Mouse (Mus musculus): ENCODE measurements around the gene Fmnl2.

Gene Fmnl2

DNA sequence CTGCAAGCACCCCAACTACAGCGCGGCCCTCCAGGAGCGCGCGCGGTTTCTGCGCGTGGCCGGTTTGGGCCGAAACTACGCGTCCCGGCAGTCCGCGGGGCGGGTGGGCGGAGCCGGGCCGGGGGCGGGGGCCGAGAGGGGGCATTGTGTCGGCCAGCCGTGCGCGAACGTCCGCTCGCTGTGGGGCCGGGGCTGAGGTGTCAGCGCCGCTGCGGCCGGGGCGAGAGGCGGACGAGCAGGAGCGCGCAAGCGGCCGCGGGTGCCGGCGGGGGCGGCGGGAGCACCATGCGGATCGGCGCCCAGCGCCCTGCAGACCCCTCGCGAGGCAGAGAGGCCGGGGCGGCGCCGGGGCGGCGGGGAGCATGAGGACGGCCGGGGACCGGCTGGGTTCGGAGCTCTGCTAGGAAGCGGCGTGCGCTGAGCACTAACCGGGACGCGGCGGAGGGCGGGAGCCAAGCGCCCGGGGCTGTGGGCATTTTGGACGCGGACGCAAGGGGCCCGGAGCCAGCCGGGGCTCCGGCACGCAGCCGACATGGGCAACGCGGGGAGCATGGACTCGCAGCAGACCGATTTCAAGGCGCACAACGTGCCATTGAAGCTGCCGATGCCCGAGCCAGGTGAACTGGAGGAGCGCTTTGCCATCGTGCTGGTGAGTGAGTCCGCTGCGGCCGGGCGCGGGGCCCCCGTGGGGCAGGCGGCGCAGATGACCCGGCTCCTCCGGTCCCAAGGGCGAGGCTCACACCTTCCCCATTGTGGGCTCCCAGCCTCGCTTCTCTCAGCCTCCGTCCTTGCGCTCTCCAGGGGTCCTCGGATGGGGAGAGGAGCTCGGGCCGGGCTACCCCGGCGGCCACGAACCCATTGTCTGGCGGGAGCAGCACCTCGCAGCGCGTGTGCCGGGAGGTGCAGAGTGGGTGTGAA, at the start of gene Fmnl2:
Gene Fmnl2 (plus strand): TSS at position 250 of the 918 bp plus-strand sequence.
- DNase-seq, result peak; percentile 78

DNA sequence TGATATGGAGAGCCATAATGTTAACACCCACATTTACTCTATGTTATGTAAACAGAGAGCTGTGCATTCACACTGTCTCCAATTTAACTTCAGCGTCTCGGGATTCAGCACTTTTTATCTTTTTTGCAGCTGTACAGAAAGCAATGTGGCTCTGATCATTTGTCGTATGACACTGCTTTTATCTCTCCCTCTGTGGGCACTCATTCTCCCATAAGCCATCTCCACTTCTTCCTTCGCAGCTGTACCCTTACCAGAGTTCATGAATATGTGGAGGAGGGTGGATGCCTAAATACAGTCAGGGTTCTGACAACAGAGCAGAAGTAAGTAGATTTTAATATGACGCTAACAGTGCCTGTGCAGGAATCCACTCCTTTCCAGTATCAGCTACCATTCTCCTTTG, 47.7 kb upstream of the Fmnl2 start:
- no peak for DNase-seq

DNA sequence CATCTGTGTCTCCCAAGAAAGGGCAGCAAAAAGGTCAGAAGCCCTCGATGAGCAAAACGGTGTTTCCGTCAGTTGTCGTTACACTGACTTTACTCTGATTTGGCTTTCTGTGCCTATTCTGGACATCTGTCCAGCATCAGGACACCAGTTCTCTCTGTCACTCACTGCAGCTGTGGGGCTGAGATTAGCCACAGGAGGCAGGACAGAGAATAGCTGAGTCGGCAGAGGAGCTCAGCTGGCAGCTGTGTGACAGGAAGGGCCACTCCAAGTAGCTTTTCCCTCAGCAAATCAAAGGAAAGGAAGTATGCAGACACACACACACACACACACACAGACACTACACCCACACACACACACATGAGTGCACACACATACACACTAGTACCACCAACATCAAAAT, 46.0 kb upstream of the Fmnl2 start:
- no peak for DNase-seq

DNA sequence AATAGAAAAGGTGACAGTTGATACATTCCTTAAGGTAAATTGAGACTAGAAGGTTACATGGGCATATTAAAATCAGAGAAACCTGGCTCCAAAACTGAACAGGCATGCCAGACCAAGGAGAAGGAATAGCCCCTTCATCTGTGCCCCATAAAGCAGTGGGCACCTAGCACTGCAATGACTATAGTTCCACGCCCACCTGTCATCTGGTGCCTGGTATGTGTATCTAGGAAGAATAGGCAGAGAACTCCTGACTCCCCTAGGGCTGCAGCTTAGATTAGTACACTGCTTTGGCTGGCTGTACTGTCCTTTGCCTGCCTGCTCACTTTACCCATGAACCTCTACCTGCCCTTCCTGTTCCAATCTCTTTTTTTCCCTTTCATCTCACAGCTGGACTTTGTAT, 40.3 kb upstream of the Fmnl2 start:
- no peak for DNase-seq

DNA sequence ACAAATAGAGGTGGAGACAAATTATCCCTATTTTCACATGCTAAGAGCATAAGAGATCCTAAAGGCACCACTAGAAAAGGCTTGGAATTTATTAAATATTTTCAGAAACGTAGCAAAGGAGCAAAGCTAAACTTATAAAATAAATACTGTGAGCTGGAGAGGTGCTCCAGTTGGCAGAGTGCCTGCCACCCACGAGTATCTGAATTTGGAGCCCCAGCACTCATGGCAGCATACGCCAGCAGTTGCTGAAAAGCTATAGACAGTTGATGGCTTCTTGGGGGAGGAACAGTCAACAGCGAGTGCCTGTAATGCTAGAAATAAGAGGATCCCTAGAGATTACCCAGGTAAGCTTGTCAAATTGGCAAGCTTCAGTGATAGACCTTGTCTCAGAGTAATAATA, 38.7 kb upstream of the Fmnl2 start:
- no peak for DNase-seq

DNA sequence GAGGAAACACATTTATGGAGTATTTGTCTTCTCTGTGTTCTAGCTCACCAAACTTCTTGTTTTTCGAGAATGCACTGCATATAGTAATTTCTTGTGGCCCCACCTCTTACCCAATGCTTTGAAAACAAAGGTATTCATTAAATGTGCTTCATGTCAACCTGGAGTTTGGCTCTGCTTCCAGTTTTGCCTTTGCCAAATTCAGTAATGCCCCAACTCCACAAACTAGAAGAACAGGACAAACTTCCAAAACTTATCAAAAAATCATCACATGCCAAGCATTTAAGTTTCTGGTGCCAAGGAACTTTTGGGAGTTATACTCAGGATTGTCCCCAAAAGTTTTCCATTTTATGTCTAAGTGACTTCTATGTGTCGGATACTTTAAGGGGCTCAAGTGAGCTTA, 35.4 kb upstream of the Fmnl2 start:
- no peak for DNase-seq

DNA sequence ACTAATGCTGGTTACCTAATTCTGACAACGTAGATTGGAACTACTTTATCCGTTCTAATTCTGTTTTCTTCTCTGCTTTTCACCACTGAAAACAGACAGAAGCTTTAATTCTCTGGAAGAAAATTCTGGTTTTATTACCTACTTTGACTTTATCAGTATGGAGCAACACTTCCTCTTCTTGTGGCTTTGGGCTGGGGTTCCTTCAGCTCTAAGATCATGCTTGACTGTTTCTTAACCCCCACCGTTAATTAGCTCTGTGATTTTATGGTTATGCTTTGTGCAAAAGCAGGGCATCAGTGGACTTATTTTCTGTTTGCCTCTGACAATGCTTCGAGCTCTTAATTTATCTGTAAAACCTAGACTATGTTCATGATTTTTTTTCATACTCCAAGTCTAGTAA, 29.6 kb upstream of the Fmnl2 start:
- DNase-seq, result no peak

DNA sequence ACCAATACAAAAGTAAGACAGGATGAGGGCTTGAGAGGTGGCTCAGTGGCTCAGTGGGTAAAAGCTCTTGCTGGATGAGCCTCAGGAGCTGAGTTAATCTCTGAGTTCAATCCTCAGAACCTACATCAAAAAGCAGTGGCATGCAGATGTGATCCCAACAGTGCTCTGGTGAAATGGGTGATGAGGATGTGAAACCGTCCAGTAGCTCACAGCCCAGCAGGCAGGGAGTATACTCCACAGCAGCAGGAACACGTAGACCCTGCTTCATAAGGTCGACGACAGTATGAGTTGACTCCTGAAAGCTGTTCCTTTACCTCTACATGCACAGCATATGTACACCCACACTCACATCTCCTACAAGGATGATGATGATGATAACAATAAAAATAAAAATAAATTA, 27.1 kb upstream of the Fmnl2 start:
- DNase-seq, result no peak

DNA sequence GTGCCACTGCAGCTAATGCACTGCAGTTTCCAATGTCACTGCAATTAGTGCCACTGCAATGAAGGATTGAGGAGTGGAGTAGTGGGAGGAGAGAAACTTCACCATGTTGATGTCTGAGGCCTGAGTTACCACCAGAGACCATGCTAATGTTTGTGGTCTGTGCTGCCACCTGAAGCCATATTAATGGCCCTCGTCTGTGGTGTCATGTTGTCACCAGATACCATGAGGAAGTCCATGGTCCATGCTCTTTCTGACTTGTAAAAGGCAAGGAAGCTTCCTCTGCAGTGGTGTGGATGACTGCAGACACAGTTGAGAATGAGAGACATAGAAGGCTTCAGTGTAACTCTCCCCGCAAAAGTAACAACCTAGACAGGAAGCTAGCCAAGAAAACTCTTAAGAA, 26.1 kb upstream of the Fmnl2 start:
- no peak for DNase-seq

DNA sequence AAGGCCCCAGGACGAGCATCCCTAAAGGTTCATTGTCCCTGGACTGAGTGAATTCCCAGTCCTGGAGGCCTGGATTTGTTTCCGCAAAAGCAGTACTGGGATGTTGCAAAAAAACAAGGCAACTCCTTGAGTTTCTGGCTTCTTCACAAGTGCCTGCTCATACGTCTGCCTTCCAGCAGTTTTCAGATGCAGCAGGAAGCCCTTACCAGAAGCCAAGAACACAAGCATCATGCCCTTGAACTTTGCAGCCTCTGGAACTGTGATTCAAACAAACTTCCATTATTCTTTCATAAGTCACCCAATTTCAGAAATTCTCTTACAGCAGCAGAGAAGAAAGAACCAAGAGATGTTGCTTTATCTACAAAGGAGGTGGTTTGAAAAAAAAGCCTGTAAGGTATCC, 21.9 kb upstream of the Fmnl2 start:
- DNase-seq, result no peak

DNA sequence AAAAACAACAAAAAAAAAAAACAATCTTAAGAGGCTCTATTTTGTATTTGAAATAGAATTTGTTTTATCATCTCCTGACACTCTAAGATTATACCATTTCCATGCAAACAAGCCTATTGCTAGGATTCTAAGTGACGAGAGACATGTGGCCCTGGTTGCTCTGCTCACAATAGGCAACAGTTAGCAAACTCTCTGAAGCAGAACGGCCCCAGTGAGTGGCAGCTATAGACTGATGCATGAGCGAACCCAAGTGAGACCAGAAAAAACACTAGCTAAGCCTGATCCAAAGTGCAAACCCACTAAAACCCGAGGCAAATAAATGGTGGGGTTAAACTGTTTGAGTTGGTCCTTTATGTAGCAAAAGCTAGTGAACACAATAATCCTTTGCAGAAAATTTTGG, 18.6 kb upstream of the Fmnl2 start:
- DNase-seq, result no peak

DNA sequence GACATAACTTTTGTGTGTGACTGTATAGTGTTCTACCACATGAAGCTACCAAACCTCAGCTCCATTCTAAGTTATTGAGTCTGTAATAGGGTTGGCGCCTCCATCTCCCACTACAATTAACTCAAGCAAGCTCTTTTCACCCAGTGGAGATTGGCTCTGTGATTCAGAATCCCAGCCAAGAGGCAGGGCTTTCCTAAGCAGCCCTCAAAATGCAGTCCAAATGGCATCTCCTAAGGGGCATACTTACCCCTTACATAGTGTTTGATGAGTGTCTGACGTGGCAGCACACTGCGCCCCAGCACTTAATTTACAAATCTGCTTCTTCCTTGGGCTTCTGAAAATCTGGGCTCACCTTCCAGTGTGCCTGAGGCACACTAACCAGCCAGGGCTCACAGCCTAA, 17.8 kb upstream of the Fmnl2 start:
- DNase-seq, result no peak

DNA sequence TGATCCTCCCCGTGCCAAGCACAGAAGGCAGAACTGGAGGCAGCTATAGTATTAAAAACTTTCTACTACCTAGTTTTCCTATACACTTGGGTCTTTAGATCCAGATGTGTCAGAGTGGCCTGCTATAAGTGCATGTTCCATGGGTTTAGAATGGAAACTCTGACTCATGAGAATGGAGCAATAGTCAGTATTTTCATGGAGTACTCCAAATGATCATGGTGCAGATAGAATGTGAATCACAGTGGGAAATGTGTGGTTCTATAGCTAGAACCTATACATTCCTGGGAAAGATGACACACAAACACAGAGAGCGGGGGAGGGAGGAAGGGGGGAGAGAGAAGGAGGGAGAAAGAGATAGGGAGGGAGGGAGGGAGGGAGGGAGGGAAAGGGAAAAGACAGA, 13.8 kb upstream of the Fmnl2 start:
- DNase-seq, result no peak

DNA sequence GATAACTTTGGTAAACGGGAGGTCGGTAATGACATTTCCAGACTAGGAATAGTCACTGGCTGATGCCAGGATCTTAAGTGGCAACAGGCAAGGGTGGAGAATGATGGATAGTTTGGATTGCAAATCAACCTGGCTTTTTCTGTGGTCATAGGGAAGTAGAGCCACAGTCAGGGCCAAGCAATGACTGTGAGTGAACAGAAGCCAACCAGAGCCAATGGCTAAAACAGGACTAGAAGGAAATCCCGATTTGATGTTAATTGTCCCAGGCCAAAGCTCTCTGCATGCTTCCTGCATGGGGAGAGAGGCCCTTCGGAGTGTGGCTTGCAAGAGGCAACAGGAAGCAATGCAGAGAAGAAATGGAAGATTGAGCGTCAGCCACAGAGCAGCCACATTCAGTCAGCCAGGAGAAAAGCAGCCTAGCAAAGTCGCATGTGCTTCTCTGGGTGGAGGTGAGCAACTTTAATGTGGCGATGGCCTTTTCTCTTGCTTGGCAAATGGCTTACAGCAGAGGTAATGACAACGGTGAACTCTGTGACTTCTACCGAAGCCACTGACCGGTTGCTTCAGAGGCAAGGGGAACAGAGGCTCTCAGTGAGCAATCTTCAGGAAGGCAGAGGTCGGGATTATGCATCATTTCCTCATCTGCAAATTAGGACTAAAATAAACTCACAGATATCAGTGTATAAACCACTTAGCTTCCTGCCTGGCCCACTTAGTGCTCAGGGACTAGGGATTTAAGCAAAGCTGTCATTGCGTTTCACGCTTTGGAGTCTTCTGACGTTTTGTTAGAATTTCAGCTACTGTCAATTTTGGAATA, 12.5 kb upstream of the Fmnl2 start:
- DNase-seq, result no peak

DNA sequence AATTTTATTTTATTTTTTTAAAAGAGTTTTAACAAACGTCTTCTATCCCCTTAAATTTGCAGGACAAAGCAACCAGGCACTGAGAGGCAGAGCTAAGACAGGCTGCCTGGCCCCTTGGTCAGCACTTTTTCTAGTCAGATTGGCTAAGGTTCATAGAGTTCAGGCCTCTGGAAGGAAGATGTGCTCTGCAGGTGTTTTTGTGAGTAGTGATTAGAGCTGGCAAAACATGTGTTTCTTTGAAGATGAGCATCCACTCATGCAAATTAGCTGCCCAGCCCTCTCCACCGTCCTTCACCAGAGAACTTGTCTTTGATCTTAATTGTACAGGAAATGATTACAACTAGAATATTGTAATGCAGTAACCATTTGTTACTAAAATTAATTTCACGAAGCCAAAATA, 11.2 kb upstream of the Fmnl2 start:
- DNase-seq, result no peak

DNA sequence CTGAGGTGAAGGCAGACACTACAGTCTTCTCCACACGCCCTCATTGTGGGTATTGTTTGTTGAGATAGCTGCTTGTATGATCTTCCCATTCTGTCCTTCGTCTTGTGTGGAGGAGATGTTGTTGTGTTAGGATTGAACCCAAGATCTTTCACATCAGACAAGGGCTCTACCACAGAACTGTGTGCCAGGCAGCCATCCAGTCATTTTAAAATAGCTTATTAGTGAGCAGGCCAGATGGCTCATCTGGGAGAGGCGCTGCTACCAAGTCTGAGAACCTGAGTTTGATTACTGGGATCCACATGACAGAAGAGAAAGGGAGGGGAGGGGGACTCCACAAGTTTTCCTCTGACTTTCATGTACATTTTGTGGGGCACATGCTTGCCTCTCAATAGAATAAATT, 8.6 kb upstream of the Fmnl2 start:
- no peak for DNase-seq

DNA sequence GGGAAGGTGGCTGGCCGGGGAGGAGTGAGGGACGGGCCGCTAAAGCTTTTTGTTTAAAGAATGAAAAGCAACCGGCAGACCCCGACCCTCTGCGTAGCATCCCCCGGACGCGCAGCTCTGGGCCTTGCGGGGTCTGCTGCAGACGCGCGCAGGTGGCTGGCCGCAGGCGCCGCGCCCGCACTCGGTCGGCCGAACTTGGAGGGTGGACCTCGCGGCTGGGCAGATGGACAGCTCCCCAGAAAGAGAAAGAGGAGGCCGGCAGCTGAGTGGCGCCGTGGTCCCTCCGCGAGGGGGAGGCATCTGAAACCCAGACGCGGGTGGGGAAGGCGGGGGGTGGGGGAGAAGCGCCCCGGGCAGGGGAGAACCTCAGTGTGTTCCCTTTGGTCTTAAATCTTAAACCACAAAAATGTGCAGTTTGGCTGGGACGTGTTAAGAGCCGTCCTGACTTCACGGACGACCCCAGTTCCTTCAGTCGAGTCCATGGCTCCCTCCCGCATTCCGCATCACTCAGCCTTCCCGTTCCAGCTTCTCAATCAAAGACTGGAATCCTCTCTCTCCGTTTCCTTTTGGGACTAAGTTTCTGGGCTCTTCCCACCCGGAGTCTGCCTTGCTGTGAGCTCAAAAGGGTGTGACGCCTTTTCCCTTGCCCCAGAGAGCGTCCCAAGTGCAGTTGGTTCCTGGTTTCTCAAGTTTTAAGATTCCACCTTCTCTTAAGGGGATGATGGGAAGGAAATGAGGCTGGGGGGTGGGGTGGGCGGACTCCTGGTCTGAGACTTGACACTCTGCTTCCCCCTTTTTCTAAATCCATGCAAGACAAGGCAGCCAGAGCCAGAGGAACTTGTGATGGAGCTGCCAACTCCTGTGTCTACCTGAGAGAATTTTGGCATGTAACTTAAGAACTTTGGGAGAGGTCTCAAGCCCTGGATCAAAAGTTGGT, 1.1 kb downstream of the Fmnl2 start:
- peak; percentile 61 for DNase-seq

DNA sequence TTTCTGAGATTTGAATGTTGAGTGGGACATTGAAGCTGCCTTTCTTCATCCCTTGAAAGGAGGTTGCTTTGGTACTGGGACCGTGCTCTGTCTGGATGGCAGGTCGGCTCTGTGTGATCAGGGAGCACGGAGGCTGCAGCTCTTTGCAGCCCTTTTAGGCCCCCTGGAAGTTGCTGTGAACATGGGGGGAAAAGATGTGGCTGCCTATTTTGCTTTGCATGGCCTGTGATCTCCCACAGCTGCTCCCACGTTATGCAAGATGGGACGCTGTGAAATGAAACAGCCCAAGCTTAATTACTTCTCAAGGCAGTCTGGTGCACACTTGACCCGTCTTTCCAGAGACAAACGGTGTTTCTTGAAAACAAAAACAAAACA, 1.8 kb downstream of the Fmnl2 start:
- DNase-seq, result no peak

DNA sequence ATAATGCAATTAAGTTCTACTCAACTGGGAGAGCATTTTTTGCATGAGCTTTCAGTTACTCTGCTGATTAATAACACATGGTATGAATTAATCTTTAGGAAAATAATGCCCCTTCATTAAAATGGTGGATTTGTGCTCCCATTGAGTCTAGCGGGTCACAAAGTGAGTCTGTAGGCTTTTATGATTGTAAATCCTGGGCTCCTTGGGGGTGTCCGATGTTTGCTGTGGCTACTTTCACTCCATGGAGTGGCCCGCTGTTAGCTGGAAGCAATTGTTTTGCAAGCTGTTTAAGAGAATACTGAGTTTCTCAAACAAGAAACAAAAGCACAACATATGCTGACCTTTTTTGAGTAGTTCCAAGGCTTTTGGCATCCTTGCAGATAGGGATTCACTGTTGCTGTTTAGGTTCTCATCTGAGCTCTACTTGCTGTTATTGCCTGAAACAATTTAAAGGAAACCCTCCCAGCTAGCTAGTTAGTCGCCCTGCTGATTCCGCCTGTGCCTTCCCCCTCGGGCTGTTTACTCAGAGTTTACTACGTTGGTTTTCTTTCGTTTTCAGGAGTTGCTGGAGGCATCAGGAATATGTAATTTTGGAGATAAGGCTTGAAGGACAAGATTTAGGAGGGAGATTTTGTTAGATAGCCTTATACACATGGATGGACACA, 2.6 kb downstream of the Fmnl2 start:
- peak; percentile 32 for DNase-seq

DNA sequence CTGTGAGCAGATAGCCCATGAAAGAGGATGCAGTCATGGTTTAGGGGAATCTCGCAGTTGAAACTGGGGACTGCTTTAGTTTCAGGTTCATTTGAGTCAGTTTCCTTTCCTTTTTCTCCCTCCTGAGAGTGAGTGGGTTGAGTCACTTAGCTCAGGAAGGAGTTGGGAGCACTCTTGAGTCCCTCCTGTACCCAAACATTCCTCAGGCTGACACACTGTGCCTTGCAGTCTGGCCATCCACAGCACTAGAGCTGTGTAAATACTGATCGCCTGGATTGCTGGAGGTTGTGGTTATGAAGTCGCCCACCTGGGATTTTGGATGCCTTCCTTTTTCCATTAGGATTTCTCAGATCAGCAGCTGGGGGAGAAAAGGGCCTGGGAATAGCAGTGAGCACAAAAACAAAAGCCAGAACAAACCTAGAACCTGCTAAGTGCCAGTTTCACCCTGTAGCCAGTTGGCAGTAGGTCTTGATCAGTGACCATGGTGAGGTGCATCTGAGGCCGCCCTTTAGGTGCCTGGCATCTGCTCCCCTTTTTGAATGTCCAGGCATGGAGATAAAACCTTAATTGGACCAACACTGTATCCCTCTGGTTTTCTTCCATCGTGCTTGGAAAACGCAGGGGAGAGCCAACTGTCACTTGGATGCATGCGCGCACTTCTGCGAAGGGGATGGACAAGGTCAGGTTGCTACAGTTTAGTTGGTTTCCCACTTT, 4.5 kb downstream of the Fmnl2 start:
- DNase-seq, result peak; percentile 55

DNA sequence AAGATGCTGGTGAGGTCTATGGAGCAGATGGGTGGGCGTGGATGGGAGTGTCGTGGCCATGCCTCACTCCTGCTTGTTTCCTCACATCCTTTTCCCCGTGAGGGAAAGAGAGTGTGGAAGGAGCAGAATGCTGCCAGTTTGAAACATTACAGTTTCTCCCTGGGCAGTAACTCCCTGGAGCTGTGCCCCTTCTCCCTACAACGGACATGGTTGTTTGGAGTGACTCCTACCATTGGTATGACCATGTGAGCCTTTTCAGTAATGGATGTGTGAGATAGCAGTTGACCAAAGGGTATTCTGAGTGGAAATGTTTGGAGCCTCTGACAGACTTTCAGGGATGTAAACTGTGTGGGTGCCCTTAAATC, 5.1 kb downstream of the Fmnl2 start:
- DNase-seq, result no peak

DNA sequence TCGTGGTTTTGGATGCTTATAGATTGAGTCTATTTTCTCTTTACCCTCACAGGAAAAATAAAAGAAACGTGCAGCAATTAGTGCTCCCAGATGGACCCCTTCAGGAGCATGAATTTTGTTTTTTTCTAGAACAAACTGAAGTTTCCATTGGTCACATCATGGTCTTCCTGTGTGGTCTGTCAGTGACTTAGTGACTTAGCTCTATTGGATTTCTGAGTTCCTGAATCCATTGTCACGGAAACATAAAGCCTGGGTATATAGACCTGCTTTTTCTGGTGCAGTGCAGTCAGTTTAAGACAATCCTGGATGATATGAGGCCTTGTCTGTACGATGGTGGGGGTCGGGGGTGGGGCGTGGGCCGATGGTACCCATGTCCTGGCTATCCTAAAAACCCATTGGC, 7.0 kb downstream of the Fmnl2 start:
- no peak for DNase-seq
